Mouse (Mus musculus): ENCODE measurements at regions not wholly inside any gene's neighbourhood (a gene's known extent, or its start where the extent isn't known, plus 50 kb on each side); places are given as distances from the start of the nearest gene placed in this dataset.
A peak's percentile ranks its signal among the peaks of the same experiment; 100 is the strongest.

- no peak for DNase-seq (ENCODE audit: extremely low read depth, insufficient read length, low spot score)
These were observed 128.6 kb downstream of the Tmem17 start for GRCm38 (mm10) chr11:22640371-22640990.

GRCm38 (mm10) chr11:22641450-22641849 lies 129.6 kb downstream of the Tmem17 start:
- no peak for DNase-seq (ENCODE audit: extremely low read depth, insufficient read length, low spot score)

GRCm38 (mm10) chr11:22644010-22644625 lies 132.2 kb downstream of the Tmem17 start:
- DNase-seq (ENCODE audit: extremely low read depth, insufficient read length, low spot score): peak; percentile 52

- no peak for DNase-seq (ENCODE audit: extremely low read depth, insufficient read length, low spot score)
These were observed 133.0 kb downstream of the Tmem17 start for GRCm38 (mm10) chr11:22644877-22645276.

GRCm38 (mm10) chr11:22646192-22646936 lies 134.5 kb downstream of the Tmem17 start:
- DNase-seq (ENCODE audit: extremely low read depth, insufficient read length, low spot score): no peak

DNA sequence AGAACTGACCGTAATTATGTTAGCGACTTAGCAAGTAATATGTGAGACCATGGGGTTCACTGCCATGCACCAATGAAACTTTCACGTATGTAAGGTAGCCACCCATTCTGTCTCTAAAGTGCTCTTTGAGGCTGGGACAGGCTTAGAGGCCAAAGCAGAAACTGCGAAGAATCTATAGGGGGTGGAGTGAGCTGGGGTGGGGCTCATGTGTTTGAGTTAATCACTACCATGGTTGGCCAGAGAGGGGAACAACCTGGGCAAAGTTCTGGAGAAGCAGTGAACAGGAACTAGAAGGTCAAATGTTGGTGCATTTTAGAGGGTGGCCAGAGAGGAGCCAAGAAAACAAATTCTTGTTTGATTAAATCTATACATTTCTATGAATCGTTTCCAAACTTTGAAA lies 136.4 kb downstream of the Tmem17 start:
- no peak for DNase-seq (ENCODE audit: extremely low read depth, insufficient read length, low spot score)

- no peak for DNase-seq (ENCODE audit: extremely low read depth, insufficient read length, low spot score)
These were observed 138.9 kb downstream of the Tmem17 start for GRCm38 (mm10) chr11:22650771-22651170.

GRCm38 (mm10) chr11:22651313-22651712 lies 139.4 kb downstream of the Tmem17 start:
- no peak for DNase-seq (ENCODE audit: extremely low read depth, insufficient read length, low spot score)

DNA sequence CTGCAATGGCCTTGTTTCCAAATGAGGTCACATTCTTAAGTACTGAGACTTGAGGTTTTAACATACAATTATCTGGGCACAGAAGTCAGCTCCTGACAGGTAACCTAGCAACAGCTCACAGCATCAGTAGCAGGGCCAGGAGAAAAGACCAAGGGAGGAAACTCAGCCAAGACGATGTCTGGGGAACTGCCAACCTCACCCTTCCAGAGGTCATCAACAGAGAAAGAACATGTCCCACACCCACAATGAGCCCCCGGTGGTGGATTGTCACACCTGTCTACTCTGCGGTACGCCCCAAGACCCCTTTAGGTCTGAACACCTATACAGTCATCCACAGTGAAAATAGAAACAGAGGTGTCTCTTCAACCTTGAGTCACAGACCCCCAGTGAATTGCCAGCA lies 140.0 kb downstream of the Tmem17 start:
- no peak for DNase-seq (ENCODE audit: extremely low read depth, insufficient read length, low spot score)

DNA sequence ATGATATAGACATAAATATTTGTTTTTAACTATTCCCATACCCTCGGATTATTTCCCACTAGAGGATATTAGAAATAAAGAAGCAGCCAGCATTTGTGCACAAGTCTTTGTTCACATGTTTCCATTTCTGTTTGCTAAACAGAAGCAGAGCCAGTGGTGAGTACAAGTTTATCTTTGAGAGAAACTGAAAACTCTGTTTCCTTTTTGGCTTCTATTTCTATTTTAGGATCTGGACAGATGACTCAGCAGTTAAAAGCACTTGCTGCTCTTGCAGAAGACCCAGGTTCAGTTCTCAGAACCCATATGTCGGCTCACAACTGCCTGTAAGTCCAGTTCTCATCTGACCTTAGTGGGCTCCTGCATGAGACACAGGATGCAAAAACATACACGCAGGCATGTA lies 141.0 kb downstream of the Tmem17 start:
- no peak for DNase-seq (ENCODE audit: extremely low read depth, insufficient read length, low spot score)

- no peak for DNase-seq (ENCODE audit: extremely low read depth, insufficient read length, low spot score)
These were observed 141.5 kb downstream of the Tmem17 start for GRCm38 (mm10) chr11:22653366-22653765.

GRCm38 (mm10) chr11:22657635-22658034 lies 145.7 kb downstream of the Tmem17 start:
- DNase-seq (ENCODE audit: extremely low read depth, insufficient read length, low spot score): no peak

DNA sequence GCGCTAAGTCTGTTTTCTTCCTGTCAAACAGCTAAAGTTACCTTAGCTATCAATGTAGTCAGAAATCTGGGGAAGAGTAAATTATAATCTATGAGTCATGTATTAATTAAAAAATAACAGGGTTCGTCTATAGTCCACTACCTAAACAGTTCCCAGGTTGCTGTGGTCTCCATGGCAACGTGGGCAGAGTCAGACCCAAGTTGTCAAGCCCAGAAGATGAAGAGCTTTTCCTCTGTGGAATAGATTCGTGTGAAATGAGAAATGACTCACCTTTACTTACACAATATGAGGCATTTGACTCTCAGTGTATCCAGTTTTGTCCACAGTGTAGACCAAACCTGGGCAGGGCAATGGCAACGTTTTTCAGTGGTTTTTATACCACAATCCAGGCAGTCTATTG lies 149.2 kb downstream of the Tmem17 start:
- DNase-seq (ENCODE audit: extremely low read depth, insufficient read length, low spot score): no peak

GRCm38 (mm10) chr11:22661713-22662551 lies 150.0 kb downstream of the Tmem17 start:
- DNase-seq (ENCODE audit: extremely low read depth, insufficient read length, low spot score): no peak

- DNase-seq (ENCODE audit: extremely low read depth, insufficient read length, low spot score): no peak
These were observed 154.1 kb downstream of the Tmem17 start for GRCm38 (mm10) chr11:22665978-22666377.

DNA sequence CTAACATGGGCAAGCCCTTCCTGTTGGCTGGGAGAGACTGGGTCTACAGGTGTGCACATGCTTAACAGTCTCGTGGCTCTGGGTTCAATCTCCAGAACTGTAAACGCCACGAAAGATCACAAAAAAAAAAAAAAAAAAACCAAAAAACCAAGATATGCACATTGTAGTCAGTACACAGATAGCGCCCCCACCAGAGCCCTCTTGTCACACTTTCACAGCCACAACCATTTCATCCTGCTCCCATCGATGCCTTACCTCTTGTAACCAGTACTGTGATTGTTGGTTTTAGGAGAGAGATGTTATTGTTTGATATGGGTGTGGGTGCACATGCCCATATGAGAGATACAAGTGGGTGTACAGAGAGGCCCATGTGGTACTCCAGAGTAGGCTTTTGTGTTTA lies 154.5 kb downstream of the Tmem17 start:
- DNase-seq (ENCODE audit: extremely low read depth, insufficient read length, low spot score): no peak

GRCm38 (mm10) chr11:22668220-22668619 lies 156.3 kb downstream of the Tmem17 start:
- DNase-seq (ENCODE audit: extremely low read depth, insufficient read length, low spot score): peak; percentile 33

DNA sequence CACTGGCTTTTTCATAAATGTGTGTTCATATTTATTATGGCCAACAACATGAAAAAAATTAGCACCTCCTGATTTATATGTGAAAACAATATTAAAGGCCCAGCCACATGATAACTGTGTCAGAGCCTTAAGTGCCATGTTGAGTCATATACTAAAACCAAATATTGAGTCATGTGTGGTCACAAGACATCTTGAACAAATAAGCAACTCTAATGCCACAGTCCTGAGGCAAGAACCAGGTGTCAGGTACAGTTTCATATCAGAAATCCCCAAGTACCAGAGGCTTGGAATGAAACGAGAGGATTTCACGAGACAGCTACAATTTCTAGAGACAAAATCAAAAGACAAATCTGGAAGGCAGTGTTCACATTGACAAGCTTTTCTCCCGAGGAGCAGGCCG lies 157.4 kb downstream of the Tmem17 start:
- peak; percentile 53 for DNase-seq (ENCODE audit: extremely low read depth, insufficient read length, low spot score)

DNA sequence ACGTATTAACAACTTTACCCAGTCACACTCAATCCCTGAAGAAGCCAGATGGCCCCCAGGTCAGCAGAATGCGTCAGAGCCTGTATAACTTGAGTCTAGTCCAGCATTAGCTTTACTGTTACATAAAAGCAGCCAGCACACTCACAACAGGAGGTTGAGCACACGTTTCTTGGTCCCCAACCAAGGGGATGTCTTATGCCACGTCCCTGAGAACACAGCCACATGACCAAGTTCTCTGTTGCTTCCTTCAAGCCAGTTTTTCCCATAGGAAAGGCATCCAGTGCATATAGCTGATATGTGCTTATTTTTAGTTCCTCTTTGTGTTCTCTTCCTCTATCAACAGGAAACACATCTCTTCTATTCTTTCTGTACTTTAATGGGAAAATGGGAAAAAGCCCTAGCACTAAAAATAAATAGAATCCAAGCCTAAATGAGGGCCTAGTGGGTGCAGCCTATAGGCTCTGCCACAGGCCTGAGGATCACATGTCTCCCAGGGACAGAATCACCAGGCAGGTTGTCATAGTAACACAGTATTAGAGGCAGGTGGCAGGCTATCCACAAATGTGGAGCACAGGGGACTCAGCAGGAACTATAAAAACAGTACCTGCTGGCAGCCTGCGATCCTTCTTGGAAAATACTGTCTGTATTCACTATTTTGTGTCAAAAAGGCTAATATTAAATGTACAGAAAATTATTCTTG lies 160.1 kb downstream of the Tmem17 start:
- no peak for DNase-seq (ENCODE audit: extremely low read depth, insufficient read length, low spot score)

GRCm38 (mm10) chr11:22675047-22675446 lies 163.2 kb downstream of the Tmem17 start:
- no peak for DNase-seq (ENCODE audit: extremely low read depth, insufficient read length, low spot score)

Data from 3134 (cell line).